Mouse (Mus musculus): Measurements from ENCODE around the gene Tmem8b. TPM values are rescaled to one million over a fixed set of nuclear protein-coding genes. Genes with fewer than 3 reads are reported as not detected.

Tmem8b gene
- total and polyA plus RNA-seq, 3 experiments = 0.76 to 2.9 (median 2.9) TPM

DNA sequence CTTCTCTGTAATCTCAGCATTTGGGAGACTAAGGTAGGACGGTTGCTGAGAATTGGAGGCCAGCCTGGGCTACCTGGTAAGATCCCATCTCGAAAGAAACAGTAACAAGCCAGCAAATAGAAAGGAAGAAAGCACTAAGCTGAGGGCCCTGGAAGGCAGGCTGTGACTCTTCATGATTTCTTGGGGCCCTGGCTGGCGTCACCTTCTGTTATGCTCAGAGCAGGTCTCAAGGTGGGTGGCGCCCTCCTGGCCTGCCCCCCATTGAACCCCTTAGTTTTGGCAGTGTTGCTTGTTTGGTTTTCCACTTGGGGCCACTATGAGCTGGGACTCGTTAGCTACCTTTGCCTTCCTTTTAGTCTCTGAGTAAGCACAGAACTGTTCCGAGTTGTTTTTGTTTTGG lies 32.0 kb upstream of the Tmem8b start:
- Histone ChIP-seq H3K4me1 (ENCODE audit: insufficient read depth, low read depth, low read length) (peaks cover 6% of the 10 kb centered on the region), H3K27me3 (ENCODE audit: insufficient read depth, low read length) (peaks cover 53% of the 10 kb centered on the region), H3K36me3 (replicated peaks) (no peaks in the 10 kb centered on the region), H3K4me3 (ENCODE audit: low read depth, low read length) (no peak overlapping the region), H3K9me3 (replicated peaks) (no peaks in the 10 kb centered on the region)
- ATAC-seq (ENCODE audit: extremely low read depth, insufficient number of reproducible peaks, low FRiP score, poor library complexity, severe bottlenecking) = no peak
- no peak for DNase-seq (ENCODE audit: low spot score)
- TF ChIP-seq POLR2AphosphoS5 (IDR thresholded peaks at IDR 0.05; ENCODE audit: insufficient replicate concordance, low read depth, low read length) (no peak), GATA2 (IDR thresholded peaks at IDR 0.05; ENCODE audit: borderline replicate concordance, low read depth, low read length) (no peak), GATA1 (IDR thresholded peaks at IDR 0.05; ENCODE audit: borderline replicate concordance, low read length) (no peak), CTCF (IDR thresholded peaks at IDR 0.05; ENCODE audit: low read depth, low read length) (no peak), TAL1 (conservative IDR thresholded peaks at IDR 0.05; ENCODE audit: low read depth, low read length) (no peak)

DNA sequence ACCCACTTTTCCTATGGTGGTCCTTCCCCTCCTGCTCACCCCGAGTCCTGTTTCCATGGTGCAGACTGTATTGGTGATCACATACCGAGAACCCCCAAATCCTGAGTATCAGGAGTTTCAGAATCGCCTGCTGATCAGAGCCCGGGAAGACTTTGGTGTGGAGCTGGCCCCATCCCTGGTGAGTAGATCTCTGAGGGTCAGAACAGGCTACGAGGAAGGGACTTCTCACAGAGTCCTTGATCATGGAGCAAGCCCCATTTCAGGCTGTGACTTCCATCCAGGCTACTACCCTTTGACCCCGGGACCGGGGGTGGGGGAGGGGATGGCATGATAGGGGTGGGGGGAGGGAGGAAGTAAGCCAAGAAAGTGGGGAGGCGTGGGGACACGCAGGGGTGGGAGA lies 28.7 kb upstream of the Tmem8b start:
- H3K4me1 ChIP-seq (ENCODE audit: insufficient read depth, low read depth, low read length) = peaks cover 6% of the 10 kb centered on the region
- peaks cover 34% of the 10 kb centered on the region for H3K27me3 ChIP-seq (ENCODE audit: insufficient read depth, low read length)
- TF ChIP-seq CTCF (IDR thresholded peaks at IDR 0.05; ENCODE audit: low read depth, low read length) (no peak), GATA2 (IDR thresholded peaks at IDR 0.05; ENCODE audit: borderline replicate concordance, low read depth, low read length) (no peak), POLR2AphosphoS5 (IDR thresholded peaks at IDR 0.05; ENCODE audit: insufficient replicate concordance, low read depth, low read length) (no peak), GATA1 (IDR thresholded peaks at IDR 0.05; ENCODE audit: borderline replicate concordance, low read length) (no peak), TAL1 (conservative IDR thresholded peaks at IDR 0.05; ENCODE audit: low read depth, low read length) (no peak)
- H3K9me3 ChIP-seq (replicated peaks) = no peaks in the 10 kb centered on the region
- ATAC-seq (ENCODE audit: extremely low read depth, insufficient number of reproducible peaks, low FRiP score, poor library complexity, severe bottlenecking) (no peak), DNase-seq (ENCODE audit: low spot score) (no peak)
- no peaks in the 10 kb centered on the region for H3K36me3 ChIP-seq (replicated peaks)
- no peak overlapping the region for H3K4me3 ChIP-seq (ENCODE audit: low read depth, low read length)

- no peak for TF ChIP-seq GATA1 (IDR thresholded peaks at IDR 0.05; ENCODE audit: borderline replicate concordance, low read length)
- no peak for TF ChIP-seq TAL1 (conservative IDR thresholded peaks at IDR 0.05; ENCODE audit: low read depth, low read length)
- TF ChIP-seq CTCF (IDR thresholded peaks at IDR 0.05; ENCODE audit: low read depth, low read length) = no peak
- no peak for TF ChIP-seq POLR2AphosphoS5 (IDR thresholded peaks at IDR 0.05; ENCODE audit: insufficient replicate concordance, low read depth, low read length)
- TF ChIP-seq GATA2 (IDR thresholded peaks at IDR 0.05; ENCODE audit: borderline replicate concordance, low read depth, low read length) = no peak
- Histone ChIP-seq H3K9me3 (replicated peaks) (no peaks in the 10 kb centered on the region), H3K4me3 (ENCODE audit: low read depth, low read length) (no peak overlapping the region), H3K27me3 (ENCODE audit: insufficient read depth, low read length) (peaks cover 30% of the 10 kb centered on the region), H3K36me3 (replicated peaks) (no peaks in the 10 kb centered on the region), H3K4me1 (ENCODE audit: insufficient read depth, low read depth, low read length) (peaks cover 6% of the 10 kb centered on the region)
- ATAC-seq (ENCODE audit: extremely low read depth, insufficient number of reproducible peaks, low FRiP score, poor library complexity, severe bottlenecking) (no peak), DNase-seq (ENCODE audit: low spot score) (no peak)
These were observed 28.3 kb upstream of the Tmem8b start for GRCm38 (mm10) chr4:43640491-43640890.

GRCm38 (mm10) chr4:43649783-43650182 lies 19.0 kb upstream of the Tmem8b start:
- no peak for TF ChIP-seq POLR2AphosphoS5 (IDR thresholded peaks at IDR 0.05; ENCODE audit: insufficient replicate concordance, low read depth, low read length)
- no peak for TF ChIP-seq GATA2 (IDR thresholded peaks at IDR 0.05; ENCODE audit: borderline replicate concordance, low read depth, low read length)
- no peak for TF ChIP-seq TAL1 (conservative IDR thresholded peaks at IDR 0.05; ENCODE audit: low read depth, low read length)
- TF ChIP-seq CTCF (IDR thresholded peaks at IDR 0.05; ENCODE audit: low read depth, low read length) = 0 out of 2 replicates have a peak, but pooled peaks have one; percentile 13
- TF ChIP-seq GATA1 (IDR thresholded peaks at IDR 0.05; ENCODE audit: borderline replicate concordance, low read length) = no peak
- no peak for DNase-seq (ENCODE audit: low spot score)
- H3K27me3 ChIP-seq (ENCODE audit: insufficient read depth, low read length) = peaks cover 27% of the 10 kb centered on the region
- peaks cover 9% of the 10 kb centered on the region for H3K9me3 ChIP-seq (replicated peaks)
- ATAC-seq (ENCODE audit: extremely low read depth, insufficient number of reproducible peaks, low FRiP score, poor library complexity, severe bottlenecking) = no peak
- no peaks in the 10 kb centered on the region for H3K4me1 ChIP-seq (ENCODE audit: insufficient read depth, low read depth, low read length)
- H3K4me3 ChIP-seq (ENCODE audit: low read depth, low read length) = no peak overlapping the region
- peaks cover 7% of the 10 kb centered on the region for H3K36me3 ChIP-seq (replicated peaks)

DNA sequence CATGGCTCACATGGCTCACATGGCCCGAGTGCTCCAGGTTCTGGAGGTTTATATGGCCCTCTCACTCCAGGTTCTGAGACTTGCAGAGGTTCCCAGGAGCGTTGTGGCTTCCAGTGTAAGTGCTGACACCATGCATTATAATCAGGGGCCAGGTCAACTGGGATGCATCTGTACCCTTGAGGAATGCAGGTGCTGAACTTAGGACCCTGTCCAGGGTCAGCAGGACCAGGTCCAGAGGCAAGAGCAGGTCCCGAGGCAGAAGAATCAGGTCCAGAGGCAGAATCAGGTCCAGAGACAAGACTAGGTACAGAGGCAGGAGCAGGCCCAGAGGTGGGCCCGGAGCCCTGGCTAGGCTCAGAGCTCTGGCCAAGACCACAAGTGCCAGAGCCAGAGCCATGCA lies 16.0 kb upstream of the Tmem8b start:
- peaks cover 15% of the 10 kb centered on the region for H3K4me1 ChIP-seq (ENCODE audit: insufficient read depth, low read depth, low read length)
- H3K27me3 ChIP-seq (ENCODE audit: insufficient read depth, low read length) = peaks cover 9% of the 10 kb centered on the region; the same call in 1 of the 2 replicates
- peaks cover 9% of the 10 kb centered on the region for H3K36me3 ChIP-seq (replicated peaks)
- peaks cover 9% of the 10 kb centered on the region for H3K9me3 ChIP-seq (replicated peaks)
- ATAC-seq (ENCODE audit: extremely low read depth, insufficient number of reproducible peaks, low FRiP score, poor library complexity, severe bottlenecking) = no peak
- H3K4me3 ChIP-seq (ENCODE audit: low read depth, low read length) = no peak overlapping the region
- DNase-seq (ENCODE audit: low spot score) = no peak
- no peak for TF ChIP-seq POLR2AphosphoS5 (IDR thresholded peaks at IDR 0.05; ENCODE audit: insufficient replicate concordance, low read depth, low read length)
- no peak for TF ChIP-seq GATA2 (IDR thresholded peaks at IDR 0.05; ENCODE audit: borderline replicate concordance, low read depth, low read length)
- TF ChIP-seq TAL1 (conservative IDR thresholded peaks at IDR 0.05; ENCODE audit: low read depth, low read length) = no peak
- TF ChIP-seq CTCF (IDR thresholded peaks at IDR 0.05; ENCODE audit: low read depth, low read length) = no peak
- no peak for TF ChIP-seq GATA1 (IDR thresholded peaks at IDR 0.05; ENCODE audit: borderline replicate concordance, low read length)

- H3K4me1 ChIP-seq (ENCODE audit: insufficient read depth, low read depth, low read length) = peaks cover 15% of the 10 kb centered on the region
- TF ChIP-seq GATA1 (IDR thresholded peaks at IDR 0.05; ENCODE audit: borderline replicate concordance, low read length) = no peak
- no peak for TF ChIP-seq POLR2AphosphoS5 (IDR thresholded peaks at IDR 0.05; ENCODE audit: insufficient replicate concordance, low read depth, low read length)
- TF ChIP-seq CTCF (IDR thresholded peaks at IDR 0.05; ENCODE audit: low read depth, low read length) = no peak
- TF ChIP-seq GATA2 (IDR thresholded peaks at IDR 0.05; ENCODE audit: borderline replicate concordance, low read depth, low read length) = no peak
- no peak for TF ChIP-seq TAL1 (conservative IDR thresholded peaks at IDR 0.05; ENCODE audit: low read depth, low read length)
- peaks cover 9% of the 10 kb centered on the region for H3K9me3 ChIP-seq (replicated peaks)
- H3K27me3 ChIP-seq (ENCODE audit: insufficient read depth, low read length) = peaks cover 5% of the 10 kb centered on the region; the same call in 1 of the 2 replicates
- DNase-seq (ENCODE audit: low spot score) (no peak), ATAC-seq (ENCODE audit: extremely low read depth, insufficient number of reproducible peaks, low FRiP score, poor library complexity, severe bottlenecking) (no peak)
- H3K4me3 ChIP-seq (ENCODE audit: low read depth, low read length) = no peak within 1 kb of the TSS
- H3K36me3 ChIP-seq (replicated peaks) = peaks cover 9% of the 10 kb centered on the region
These were observed 15.4 kb upstream of the Tmem8b start, which contains the start of gene Spag8 for GRCm38 (mm10) chr4:43653161-43654015. Gene Spag8, minus strand, starts transcription at chr4:43653594.

All from G1E (cell line).